Mouse (Mus musculus) brain, embryonic 14.5 days (tissue): ENCODE data around the gene Osbpl6.

Experiments
- CTCF ChIP-seq: fragments of 200-500 bp; IDR thresholded peaks from 2 replicates; pipeline ENCODE4 v1.5.1; 2012; ENCODE audit warnings: inconsistent platforms, mild to moderate bottlenecking, moderate library complexity, borderline replicate concordance; ENCODE audit not compliant: insufficient read depth, insufficient read length; ENCODE audit errors: extremely low read depth
- POLR2A ChIP-seq: fragments of 200-500 bp; IDR thresholded peaks from 2 replicates; pipeline ENCODE4 v1.6.1; 2012; ENCODE audit warnings: mild to moderate bottlenecking, inconsistent platforms, borderline replicate concordance; ENCODE audit not compliant: poor library complexity, insufficient read depth, insufficient read length, severe bottlenecking; ENCODE audit errors: extremely low read depth

DNA sequence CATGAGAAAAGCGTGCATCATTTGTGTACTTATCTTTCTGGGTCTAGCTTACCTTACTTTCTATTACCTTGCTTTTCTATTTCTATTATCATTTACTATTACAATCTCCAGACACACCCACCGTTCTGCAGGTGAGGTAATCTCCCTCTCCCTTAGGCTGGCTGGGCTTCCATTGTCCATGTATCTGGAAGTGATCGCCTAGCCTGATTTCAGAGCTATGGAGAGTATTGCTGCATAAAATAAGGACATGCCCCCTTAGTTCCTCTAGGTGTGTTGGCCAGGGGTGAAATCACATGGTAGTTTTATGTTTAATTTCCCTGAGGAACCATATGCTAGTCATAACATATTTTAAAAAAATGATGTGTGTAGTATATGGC, 11.8 kb downstream of the Osbpl6 start:
- TF ChIP-seq CTCF (no peak), POLR2A (no peak)
